Mouse (Mus musculus) large intestine, adult 2 months (tissue): ENCODE data around the gene Ctbs. TPM values are rescaled to one million over a fixed set of nuclear protein-coding genes. Genes with fewer than 3 reads are reported as not detected.
A peak's percentile ranks its signal among the peaks of the same experiment; 100 is the strongest.
"Not testable (repeated sequence)": the region's sequence is repeated elsewhere in the genome, so short reads cannot be mapped to it uniquely, and the experiment has no call there.

ENCODE experiments used
- DNase-seq: peaks from one replicate; pipeline ENCODE4 v3.0.0-alpha.2; 2012; ENCODE audit warnings: low read depth, low spot score
- WGBS: fragments of 180-500 bp; shearing (Covaris S2); methylation state at CpG from one replicate; pipeline ENCODE4 v1.1.7; 2018; 5-methylcytosine and 5-hydroxymethylcytosine counted together
- polyA plus RNA-seq: library from polyadenylated mRNA; depleted of rRNA; stranded (reverse); fragments of >200 nt; gene quantifications from 2 replicates; pipeline ENCODE4 v1.2.3, GENCODE M21; 2012

Ctbs gene
- polyA plus RNA-seq, 1 experiment, result 2.2 TPM

DNA sequence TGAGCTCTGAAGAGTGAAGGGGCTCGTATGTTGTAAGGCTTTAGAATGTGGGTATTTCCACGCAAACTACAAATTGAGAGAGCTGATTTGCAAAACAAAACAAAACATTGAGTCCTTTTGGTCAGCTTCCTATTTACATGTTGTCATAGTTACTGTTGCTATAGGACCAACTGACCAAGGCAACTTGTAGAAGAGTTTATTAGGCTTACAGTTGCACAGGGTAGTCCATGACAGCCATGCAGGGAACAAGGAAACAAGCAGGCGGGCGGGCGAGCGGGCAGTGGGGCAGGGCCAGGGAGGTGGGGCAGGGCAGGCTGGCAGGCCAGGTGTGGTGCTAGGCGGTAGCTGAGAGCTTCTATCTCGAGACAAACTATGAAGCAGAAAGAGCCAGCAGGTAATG lies 23.1 kb upstream of the Ctbs start:
- 56% methylated on average over 8 of the region's 8 CpGs for WGBS
- no peak for DNase-seq

DNA sequence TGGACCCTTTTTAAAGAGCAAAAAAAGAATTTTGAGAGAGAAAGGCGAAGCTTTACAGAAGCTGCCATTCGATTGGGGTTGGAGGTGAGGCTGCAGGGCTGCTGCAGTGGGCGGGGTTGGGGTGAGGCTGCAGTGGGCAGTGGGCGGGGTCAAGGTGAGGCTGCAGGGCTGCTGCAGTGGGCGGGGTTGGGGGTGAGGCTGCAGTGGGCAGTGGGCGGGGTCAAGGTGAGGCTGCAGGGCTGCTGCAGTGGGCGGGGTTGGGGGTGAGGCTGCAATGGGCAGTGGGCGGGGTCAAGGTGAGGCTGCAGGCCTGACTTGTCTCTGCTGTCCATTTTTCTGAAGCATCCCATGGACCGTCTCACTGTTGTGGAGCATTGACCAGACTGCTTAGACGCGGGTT lies 16.5 kb upstream of the Ctbs start:
- 91% methylated on average over 11 of the region's 11 CpGs for WGBS
- not testable (repeated sequence) for DNase-seq

DNA sequence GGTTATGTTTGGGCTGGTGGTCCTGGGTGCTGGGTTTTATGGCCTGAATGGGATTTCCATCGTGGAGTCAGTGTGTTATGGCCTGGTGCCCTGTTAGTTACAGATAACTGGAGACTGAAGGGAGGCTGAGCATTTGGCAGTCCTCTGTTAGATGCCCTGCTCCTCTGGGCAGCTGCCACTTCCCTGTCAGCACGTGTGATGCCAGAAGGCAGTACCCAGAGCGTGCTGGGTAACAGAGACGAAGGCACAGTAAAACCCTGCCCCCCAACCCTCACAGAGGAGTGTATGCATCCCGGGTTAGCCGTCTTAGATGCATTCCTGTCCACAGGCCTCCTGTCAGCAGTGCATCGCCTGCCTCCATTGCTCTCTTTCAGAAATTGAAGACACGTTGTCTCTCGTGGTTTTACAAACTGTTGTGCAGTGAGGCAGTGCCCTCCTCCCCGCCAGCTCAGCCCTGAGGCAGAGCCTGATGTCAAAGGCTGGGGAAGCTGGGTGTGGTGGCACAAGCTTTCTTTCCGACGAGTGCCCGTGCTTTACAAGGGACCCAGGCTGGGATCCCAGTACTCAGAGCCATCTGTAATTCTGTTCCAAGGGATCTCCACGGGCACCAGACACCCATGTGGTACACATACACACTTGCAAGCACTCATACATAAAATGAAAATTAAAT lies 15.8 kb upstream of the Ctbs start:
- DNase-seq, result no peak
- whole genome bisulfite sequencing, result 86% methylated on average over 14 of the region's 14 CpGs

GRCm38 (mm10) chr3:146434686-146435085 lies 14.9 kb upstream of the Ctbs start:
- DNase-seq, result no peak
- WGBS, result 90% methylated on average over 8 of the region's 8 CpGs

DNA sequence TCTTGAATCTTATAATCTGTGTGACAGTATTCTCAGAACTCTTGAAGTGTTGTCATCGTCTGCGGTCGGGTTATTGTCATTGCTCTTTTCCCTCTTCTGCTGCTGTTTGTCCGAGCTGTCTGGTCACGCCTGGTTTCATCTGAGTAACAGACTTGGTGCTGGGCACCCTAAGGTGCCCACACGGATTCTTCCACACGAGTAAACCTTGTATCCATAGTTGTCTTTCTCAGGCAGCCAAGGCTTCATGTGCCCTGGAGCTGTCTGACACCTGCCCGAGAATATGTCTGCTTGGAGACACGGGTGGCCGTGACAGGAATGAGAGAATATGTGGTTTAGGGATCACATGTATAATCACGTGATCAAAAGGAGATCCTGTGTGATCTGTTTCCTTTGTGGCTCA lies 14.1 kb upstream of the Ctbs start:
- no peak for DNase-seq
- 93% methylated on average over 11 of the region's 11 CpGs for WGBS

DNA sequence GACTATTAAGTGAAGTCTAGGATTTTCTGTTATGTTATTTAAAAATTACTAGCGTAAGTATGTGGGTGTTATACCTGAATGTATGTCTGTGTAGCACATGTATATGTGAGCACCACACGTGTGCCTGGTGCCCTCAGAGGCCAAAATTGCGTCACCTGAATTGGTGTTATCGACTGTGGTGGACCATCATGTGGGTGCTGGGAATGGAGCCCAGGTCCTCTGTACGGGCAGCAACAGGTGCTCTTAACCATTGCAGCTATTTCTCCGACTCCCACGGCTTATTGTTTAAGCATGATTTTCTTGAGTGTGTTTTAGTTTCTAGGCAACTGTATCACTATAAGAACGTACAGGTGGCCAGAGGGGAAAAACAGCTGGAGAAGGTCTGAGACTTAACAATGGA lies 13.5 kb upstream of the Ctbs start:
- WGBS, result 93% methylated on average over 8 of the region's 8 CpGs
- no peak for DNase-seq

DNA sequence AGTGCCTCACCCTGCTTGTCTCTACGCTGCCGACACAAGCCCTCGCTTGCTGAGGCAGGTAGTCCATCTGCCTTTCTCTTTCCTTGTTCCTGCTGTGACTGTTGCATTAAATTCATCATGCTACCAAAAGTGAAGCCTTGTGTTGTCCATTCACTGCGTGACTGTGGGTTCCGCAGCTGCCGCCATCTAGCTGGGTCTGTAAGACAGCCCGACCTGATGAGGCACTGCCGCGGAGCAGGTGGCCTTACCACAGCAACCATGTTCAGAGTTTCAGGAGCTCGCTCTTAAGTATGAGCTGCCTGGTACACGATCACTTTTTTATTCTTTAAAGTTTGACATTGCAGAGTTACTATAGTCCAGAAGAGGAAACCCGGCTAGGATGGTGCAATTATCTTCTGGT lies 9.6 kb upstream of the Ctbs start:
- 93% methylated on average over 12 of the region's 12 CpGs for WGBS
- no peak for DNase-seq

- no peak for DNase-seq
- 83% methylated on average over 7 of the region's 7 CpGs for WGBS
These were observed 9.2 kb upstream of the Ctbs start for GRCm38 (mm10) chr3:146440422-146440821.

GRCm38 (mm10) chr3:146442484-146442883 lies 7.1 kb upstream of the Ctbs start:
- 88% methylated on average over 7 of the region's 7 CpGs for WGBS
- DNase-seq, result no peak

DNA sequence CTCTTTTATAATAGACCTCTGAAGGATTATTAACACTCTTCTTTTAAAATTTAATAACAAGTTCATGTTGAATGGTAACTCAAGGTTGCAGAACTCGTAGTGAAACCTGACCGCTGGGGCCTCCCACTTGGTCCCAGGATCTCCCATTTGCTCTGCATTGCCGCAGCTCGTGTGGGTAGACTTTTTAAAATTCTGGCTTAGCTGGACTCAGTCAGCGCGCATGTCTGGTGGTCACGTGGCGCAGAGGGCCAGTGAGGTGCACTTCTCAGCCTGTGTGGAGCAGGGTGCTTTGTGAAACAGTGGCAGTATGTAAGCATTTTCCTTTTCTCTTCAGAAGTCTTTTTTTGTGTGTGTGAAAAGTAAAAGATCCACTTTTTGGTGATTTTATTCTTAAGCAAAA lies 6.7 kb upstream of the Ctbs start:
- no peak for DNase-seq
- WGBS, result 91% methylated on average over 8 of the region's 8 CpGs

GRCm38 (mm10) chr3:146443380-146443779 lies 6.2 kb upstream of the Ctbs start:
- 68% methylated on average over 7 of the region's 7 CpGs for WGBS
- DNase-seq, result no peak

- WGBS, result 89% methylated on average over 7 of the region's 7 CpGs
- no peak for DNase-seq
These were observed 4.7 kb upstream of the Ctbs start for GRCm38 (mm10) chr3:146444880-146445279.

DNA sequence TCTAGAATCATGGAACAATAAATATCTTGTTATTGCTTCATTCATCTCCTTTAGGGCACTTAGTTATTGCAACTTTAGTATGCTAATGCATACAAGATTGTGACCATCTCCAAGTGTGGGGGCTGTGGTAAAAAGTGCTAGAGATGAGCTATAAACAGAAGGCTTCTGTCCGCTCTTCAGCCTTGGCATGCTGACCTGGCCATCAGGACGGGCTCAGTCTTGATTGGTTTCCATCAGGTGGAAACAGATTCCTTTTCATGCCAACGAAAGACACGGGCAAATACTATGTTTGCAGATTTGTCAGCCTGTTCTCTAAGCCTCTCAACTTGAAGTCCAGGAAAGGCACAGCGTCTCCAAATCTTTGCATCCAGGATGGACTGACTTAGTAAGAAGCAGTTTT lies 2.4 kb upstream of the Ctbs start:
- 75% methylated on average over 5 of the region's 5 CpGs for WGBS
- DNase-seq, result no peak

DNA sequence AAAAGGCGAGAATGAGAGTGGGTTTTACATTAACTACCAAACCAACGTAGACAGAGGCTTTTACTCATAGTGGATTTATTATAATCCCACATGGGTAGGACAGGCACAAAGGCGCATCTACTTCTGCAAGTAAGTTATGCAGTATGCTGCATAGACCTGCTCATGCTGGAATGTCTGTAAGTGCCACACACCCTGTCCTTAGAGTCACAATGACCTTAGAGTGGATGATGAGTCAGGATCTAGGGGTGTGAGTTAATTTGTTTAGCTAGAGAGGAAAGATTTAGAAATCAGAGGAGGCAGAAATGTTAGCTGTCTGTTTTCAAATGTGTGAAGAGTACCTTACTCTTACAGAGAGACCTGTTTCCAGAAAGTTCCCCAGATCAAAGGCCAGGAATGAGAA lies 2.0 kb upstream of the Ctbs start:
- WGBS, result 42% methylated on average over 3 of the region's 3 CpGs
- no peak for DNase-seq

GRCm38 (mm10) chr3:146448372-146448771 lies 1.2 kb upstream of the Ctbs start:
- DNase-seq, result no peak
- WGBS, result 83% methylated on average over 10 of the region's 10 CpGs

DNA sequence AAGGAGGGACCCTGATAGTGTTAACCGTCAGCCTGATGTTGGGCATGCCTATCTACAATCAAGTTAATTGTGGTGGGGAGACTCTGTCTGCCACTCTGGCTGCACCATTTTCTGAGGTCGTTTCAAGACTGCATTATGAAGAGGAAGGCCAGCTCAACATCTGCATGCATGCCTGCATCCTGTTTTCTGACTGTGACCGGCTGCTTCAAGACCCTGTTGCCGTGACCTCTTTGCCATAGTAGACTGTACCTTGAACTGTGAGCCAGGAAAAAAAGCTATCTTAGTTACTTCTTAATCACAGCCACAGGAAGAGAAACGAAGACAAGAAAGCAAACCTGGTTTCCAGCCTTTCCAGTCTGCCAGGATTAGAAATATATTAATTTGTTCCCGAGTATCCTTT lies 626 bp upstream of the Ctbs start:
- DNase-seq, result no peak

GRCm38 (mm10) chr3:146450371-146450841 lies 811 bp downstream of the Ctbs start:
- peak; percentile 72 for DNase-seq
- WGBS, result under 1% methylated on average over 29 of the region's 29 CpGs

More for the DNA sequence above, 626 bp upstream of the Ctbs start:
- 67% methylated on average over 6 of the region's 6 CpGs for WGBS

GRCm38 (mm10) chr3:146451375-146451774 lies 1.8 kb downstream of the Ctbs start:
- WGBS, result 87% methylated on average over 5 of the region's 5 CpGs
- no peak for DNase-seq

DNA sequence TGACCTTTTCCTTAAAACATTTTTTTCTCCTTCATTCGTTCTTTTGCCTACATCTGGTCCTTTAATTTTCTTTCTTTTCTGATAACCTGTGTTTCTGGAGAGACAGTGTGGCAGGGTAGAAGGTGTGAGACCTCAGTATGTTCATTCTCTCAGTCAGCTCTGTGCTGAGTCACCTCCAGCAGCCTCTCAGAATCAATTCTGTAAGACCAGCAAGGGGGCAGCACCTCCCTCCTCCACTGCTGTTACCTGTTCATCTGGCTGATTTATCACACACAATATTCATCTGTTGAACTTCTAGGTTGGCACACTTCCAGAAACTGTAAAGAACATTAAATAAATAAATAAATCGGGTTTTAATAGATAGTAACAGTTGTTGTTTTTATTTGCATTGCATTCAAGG lies 13.3 kb downstream of the Ctbs start:
- WGBS, result 44% methylated on average over 2 of the region's 2 CpGs
- no peak for DNase-seq

DNA sequence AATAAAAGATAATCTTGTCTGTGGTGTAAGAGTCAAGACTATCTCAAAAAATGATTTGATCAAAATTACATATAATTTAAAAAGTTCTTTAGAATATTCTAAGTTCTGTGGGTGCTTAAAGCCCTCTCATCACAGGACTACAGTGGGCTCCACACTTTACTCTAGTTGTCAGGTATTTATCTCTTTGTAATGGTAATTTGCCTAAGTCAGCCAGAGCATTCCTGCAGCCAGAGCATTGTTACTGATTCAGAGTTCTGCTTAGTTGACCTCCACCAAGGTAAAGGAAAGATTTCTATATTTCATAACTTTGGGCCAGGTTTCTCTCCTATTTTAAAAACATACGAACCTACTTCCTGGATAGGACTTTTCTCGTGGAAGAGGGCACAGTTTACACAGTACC lies 19.6 kb downstream of the Ctbs start:
- WGBS, result 62% methylated on average over 2 of the region's 2 CpGs
- DNase-seq, result no peak

DNA sequence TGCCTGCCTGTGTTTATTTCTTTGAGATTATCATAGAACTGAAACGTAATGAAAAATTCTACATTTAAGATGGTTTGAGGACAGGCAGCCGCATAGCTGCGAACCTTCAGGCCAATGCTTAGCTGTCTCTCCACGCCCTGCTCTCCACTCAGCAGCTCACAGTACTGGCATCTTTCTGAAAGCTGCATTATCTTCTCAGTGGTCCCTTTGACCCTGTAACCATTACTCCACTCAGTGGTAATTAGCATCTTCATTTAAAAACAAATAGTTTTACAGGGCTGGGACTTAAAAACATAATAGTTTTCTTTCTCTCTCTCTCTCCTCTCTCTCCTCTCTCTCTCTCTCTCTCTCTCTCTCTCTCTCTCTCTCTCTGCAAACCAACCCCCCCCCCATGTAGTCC lies 23.1 kb downstream of the Ctbs start:
- WGBS, result 77% methylated on average over 4 of the region's 4 CpGs
- DNase-seq, result no peak

- DNase-seq, result no peak
These were observed 24.1 kb downstream of the Ctbs start for GRCm38 (mm10) chr3:146473741-146474140.
